Mouse (Mus musculus): ENCODE results near the gene Nrxn1.

Gene Nrxn1

GRCm38 (mm10) chr17:90662318-90662717 lies 430.6 kb downstream of the Nrxn1 start:
- DNase-seq (ENCODE audit: low spot score in 2 of 2), result no peak

- DNase-seq (ENCODE audit: low spot score in 2 of 2), result no peak
Measured at GRCm38 (mm10) chr17:90654506-90654905, 438.4 kb downstream of the Nrxn1 start.

GRCm38 (mm10) chr17:90653347-90653746 lies 439.5 kb downstream of the Nrxn1 start:
- DNase-seq (ENCODE audit: low spot score in 2 of 2), result no peak

GRCm38 (mm10) chr17:90650279-90650678 lies 442.6 kb downstream of the Nrxn1 start:
- no peak for DNase-seq (ENCODE audit: low spot score in 2 of 2)

- DNase-seq (ENCODE audit: low spot score in 2 of 2), result no peak
Measured at GRCm38 (mm10) chr17:90638970-90639524, 453.8 kb downstream of the Nrxn1 start.

GRCm38 (mm10) chr17:90638183-90638727 lies 454.6 kb downstream of the Nrxn1 start:
- no peak for DNase-seq (ENCODE audit: low spot score in 2 of 2)

- no peak for DNase-seq (ENCODE audit: low spot score in 2 of 2)
Measured at GRCm38 (mm10) chr17:90631371-90631770, 461.5 kb downstream of the Nrxn1 start.

- no peak for DNase-seq (ENCODE audit: low spot score in 2 of 2)
Measured at GRCm38 (mm10) chr17:90629851-90630250, 463.0 kb downstream of the Nrxn1 start.

GRCm38 (mm10) chr17:90628469-90628868 lies 464.4 kb downstream of the Nrxn1 start:
- no peak for DNase-seq (ENCODE audit: low spot score in 2 of 2)

GRCm38 (mm10) chr17:90628004-90628403 lies 464.9 kb downstream of the Nrxn1 start:
- DNase-seq (ENCODE audit: low spot score in 2 of 2), result no peak

- no peak for DNase-seq (ENCODE audit: low spot score in 2 of 2)
Measured at GRCm38 (mm10) chr17:90627395-90627794, 465.5 kb downstream of the Nrxn1 start.

- DNase-seq (ENCODE audit: low spot score in 2 of 2), result no peak
Measured at GRCm38 (mm10) chr17:90624591-90625266, 468.1 kb downstream of the Nrxn1 start.

GRCm38 (mm10) chr17:90621828-90622227 lies 471.0 kb downstream of the Nrxn1 start:
- DNase-seq (ENCODE audit: low spot score in 2 of 2), result no peak

- DNase-seq (ENCODE audit: low spot score in 2 of 2), result no peak
Measured at GRCm38 (mm10) chr17:90615019-90615418, 477.9 kb downstream of the Nrxn1 start.

GRCm38 (mm10) chr17:90607427-90607806 lies 485.5 kb downstream of the Nrxn1 start:
- DNase-seq (ENCODE audit: low spot score in 2 of 2), result no peak

GRCm38 (mm10) chr17:90606718-90607426 lies 486.0 kb downstream of the Nrxn1 start:
- DNase-seq (ENCODE audit: low spot score in 2 of 2), result peak in 1 of 2 experiments; percentile 20

- DNase-seq (ENCODE audit: low spot score in 2 of 2), result no peak
Measured at GRCm38 (mm10) chr17:90599570-90600524, 493.0 kb downstream of the Nrxn1 start.

GRCm38 (mm10) chr17:90594798-90595533 lies 497.9 kb downstream of the Nrxn1 start:
- no peak for DNase-seq (ENCODE audit: low spot score in 2 of 2)

GRCm38 (mm10) chr17:90586891-90587290 lies 506.0 kb downstream of the Nrxn1 start:
- DNase-seq (ENCODE audit: low spot score in 2 of 2), result no peak

GRCm38 (mm10) chr17:90584666-90585195 lies 508.1 kb downstream of the Nrxn1 start:
- DNase-seq (ENCODE audit: low spot score in 2 of 2), result peak; percentile 2 to 10

Data from urinary bladder, postnatal 36 days (tissue).